Mouse (Mus musculus) cerebellum, adult 8-10 months (tissue): ENCODE measurements around the gene Sema4d.
"Not testable (repeated sequence)": the region's sequence is repeated elsewhere in the genome, so short reads cannot be mapped to it uniquely, and the experiment has no call there.

Experiments
- DNase-seq: peaks from one replicate; pipeline ENCODE4 v3.0.0; 2022

Gene Sema4d

DNA sequence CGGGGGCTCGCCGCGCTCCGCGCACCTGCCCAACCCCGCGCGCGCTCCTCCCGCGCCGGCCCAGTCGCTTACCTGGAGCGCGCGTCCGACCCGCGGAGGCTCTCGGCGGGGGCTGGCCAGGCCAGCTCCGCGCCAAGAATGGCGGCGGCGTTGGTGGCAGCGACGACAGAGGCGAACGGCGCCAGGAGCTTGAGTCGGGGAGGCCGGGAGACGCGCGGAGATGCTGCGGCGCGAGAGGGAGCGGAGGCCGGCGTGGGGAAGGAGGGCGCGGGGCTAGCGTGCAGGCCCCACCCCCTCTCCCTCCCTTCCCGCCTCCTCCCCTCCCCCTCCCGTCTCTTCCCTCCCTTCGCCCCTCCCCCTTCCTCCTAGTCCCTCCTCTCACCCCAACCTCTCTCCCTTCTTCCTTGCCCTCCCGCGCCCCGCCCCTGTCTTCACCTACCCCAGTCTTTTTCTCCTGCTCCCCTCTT is at the start of gene Sema4d:
Gene Sema4d, minus strand, starts transcription at position 323 of the 467 bp plus-strand sequence.
- DNase-seq: peak; percentile 73

DNA sequence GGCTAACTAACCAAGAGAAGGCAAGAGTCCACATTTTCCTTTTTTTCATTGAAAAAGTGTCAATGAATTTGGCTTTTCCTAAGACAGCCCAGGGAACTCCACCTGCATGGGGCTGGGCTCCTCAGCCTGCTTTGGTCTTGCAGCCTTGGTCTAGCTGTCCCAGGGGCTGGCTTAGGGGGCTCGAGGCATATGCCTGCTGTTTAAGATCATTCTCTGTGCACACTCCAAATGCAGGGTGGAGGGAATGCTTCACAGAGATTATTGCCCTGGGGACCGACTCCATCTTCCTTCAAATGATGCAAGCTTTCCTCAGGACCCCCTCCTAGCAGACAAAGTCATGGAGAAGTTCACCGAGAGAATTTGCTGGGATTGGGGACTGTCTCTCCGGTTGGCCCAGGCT is 49.8 kb upstream of the Sema4d start:
- no peak for DNase-seq

DNA sequence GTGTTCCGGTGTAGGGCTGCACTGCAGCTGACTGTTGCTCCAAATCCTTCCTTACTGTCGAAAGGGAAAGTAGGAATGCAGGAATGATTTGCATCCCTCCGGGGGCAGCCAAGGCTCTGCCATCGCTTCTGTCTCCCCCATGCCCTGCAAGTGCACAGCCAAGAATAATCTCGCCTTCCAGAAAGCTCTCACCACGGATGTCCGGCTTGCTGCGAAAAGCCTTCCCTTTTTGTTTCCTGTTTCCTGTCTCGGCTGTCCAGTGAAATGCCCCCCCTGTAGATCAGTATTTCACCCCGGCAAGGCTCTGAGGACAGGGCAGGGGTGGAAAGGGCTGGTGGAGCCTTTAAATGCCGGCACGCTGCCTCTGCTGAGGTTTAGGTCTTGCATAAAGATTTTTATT is 49.2 kb upstream of the Sema4d start:
- no peak for DNase-seq

DNA sequence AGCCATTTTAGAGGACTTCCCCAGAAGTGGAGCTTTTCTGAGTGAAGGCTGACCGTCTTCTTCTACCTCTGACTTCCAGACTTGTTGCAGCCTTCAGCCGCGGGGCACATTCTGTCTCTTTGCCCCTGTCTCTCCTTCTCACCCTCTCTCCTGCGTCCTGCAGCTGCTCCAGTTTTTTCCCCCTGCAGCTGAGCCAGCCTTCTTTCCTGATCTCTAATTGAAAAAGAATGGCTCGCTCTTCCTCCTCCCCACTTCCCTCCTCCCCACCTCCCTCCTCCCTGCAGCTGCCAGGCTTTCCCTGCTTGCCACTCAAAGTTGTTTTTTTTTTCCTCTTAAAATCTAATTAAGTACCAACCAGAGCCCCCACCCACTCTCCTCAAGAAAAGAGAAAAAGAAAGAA is 48.6 kb upstream of the Sema4d start:
- no peak for DNase-seq

DNA sequence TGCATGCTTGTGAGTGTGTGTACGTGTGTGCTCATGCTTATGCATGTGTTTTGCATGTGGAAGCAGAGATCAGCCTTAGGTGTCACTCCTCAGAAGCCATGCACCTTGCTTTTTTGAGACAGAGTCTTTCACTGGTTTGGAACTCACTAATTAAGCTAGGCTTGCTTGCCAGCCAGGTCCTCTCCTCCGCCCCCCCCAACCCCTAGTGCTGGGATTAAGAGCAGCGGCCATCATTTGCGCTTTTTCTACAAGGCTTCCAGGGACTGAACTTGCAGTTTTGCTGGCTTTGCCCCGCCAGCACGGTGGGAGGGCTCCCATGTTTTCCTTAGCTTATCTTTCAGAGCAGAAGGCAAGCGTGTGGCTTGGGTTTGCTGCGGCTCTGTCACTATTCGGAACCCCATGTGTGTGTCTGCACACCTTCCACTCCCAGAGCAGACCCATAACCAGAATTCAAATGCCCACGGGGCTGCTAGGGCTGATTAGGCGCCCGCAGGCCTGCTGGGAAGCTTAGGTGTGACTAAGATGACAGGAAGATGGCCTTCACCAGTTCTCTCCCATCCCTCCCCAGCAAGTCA is 48.1 kb upstream of the Sema4d start:
- no peak for DNase-seq

DNA sequence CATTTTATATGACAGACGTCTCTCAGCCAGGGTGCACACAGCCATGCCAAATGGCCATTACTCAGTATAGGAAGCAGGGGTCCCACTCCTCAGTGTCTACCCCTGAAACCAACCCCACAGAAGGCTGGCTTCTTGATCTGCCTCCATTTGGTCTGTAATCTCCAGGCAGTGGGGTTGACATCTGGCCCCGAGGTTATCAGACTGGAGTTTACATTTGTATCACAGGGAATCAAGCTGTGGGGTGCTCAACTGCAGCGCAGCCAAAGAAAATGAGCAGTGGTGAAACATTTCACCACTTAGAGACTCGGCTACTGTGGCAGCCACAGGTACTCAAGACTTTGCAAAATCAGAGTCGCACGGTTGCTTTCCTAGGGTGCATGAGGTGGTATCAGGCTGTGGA is 47.2 kb upstream of the Sema4d start:
- DNase-seq: no peak

DNA sequence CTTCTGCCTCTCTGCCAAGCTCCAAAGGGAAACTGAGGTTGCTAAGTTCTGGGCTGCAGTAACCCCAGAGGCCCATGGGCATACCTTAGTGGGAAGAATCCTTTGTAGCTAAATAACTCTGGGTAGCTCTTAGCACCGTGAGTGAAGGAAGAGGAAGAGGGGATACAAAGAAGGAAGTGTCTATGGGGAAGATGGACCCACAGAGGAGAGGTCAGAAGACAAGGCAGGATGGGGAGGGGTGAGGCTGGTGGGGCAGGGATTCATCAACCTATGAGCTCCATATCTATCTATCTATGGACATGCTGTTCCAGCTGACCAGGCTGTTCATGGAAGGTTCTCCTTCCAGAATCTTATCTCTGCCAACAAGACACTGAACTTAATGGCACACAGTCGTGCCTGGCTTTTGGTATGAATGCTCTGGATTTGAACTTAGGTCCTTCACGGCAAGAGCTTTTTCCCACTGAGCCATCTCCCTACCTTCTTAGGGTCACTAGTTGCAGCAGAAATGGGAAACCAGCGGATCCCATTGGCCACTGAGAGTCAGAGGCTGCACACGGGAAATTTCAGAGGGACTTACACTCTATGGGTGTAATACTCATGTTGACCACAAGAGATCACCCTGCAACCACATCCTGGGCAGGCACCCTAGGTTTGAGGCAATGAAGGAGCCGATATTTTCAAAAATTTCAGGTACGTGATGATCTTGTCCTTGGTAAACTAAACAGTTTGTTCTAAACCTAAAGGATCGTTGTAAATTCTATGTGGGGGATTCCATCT is 45.9 kb upstream of the Sema4d start:
- DNase-seq: no peak

DNA sequence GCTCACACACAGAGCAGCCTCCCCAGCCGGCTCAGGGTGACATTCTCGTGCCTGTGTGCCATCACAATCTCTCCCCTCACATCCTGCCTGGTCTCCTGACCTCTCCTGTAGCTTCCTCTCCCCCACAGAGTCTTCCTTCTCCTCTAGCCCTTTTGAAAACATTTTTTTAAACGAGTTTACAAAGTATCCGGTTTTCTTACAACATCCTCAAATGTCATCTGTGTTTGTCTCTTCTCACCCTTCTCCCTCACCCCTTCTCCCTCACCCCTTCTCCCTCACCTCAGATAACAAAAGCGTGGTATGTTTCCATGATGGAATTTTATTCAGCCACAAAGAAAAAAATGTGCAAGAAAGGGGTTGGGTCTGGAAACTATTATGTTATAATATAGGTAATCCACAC is 43.9 kb upstream of the Sema4d start:
- DNase-seq: no peak

DNA sequence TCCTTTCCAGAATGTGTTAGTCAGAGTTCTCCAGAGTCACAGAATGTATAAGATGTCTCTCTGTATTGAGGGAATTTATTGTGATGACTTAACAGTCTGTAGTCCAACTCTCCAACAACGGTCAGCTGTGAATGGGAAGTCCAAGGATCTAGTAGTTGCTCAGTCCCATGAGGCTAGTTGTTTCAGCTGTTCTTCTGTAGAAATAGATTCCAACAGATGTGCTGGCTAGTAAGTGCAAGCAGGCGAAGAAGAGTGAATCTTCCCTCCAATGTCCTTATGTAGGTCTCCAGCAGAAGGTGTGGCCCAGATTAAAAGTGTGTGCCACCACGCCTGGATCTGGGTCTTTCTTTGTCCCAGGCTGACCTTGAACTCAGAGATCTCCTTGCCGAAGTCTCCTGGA is 41.7 kb upstream of the Sema4d start:
- DNase-seq: not testable (repeated sequence)

DNA sequence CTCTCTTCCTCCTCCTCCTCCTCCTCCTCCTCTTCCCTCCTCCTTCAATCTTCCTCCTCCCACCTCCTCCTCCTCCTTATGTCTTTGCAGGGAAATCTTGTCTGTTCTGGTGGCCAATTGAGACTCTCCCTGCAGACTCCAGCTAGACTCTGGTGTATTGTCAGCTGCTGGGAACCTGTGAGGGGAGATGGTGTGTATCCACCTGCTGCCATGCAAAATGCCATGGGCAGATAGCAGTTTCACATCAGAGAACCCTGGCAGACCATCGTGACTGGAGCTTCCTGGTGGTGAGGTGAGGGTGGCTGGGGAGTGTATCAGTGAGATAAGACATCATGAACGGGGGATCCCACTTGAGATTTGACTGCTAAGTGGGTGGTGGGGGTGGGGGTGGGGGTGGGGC is 41.0 kb upstream of the Sema4d start:
- DNase-seq: no peak

DNA sequence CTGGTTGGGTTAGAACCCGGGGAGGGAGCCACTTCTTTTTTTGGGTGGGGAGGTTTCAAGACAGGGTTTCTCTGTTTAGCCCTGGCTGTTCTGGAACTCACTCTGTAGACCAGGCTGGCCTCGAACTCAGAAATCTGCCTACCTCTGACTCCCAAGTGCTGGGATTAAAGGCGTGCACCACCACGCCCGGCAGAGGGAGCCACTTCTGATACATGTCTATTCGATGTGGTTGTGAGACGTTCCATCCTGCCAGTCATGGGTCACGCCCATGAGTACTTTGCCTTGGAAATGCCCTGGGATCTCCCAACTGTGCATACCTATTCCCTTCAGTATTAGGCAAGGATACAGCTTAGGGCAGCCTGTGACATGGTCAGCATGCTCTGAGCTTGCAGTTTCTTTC is 40.5 kb upstream of the Sema4d start:
- peak; percentile 47 for DNase-seq

DNA sequence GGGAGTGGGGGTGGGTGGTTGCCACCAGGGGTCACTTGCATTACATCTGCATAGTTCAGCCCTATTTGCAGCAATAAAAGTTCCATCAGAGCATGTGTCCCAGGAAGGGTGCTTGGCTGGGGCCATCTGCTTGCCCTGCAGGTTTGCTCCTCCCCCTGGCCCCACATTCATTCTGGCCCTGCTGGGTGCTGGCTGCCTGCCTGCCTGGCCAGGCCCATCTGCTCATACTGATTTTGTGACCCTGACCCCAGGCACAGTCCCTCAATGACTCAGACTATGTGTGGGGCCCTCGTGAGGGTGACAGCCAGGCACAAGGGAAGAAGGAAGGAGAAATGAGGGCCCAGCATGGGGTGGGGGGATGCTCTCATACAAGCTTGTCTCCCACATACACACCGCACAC is 40.1 kb upstream of the Sema4d start:
- peak; percentile 90 for DNase-seq

DNA sequence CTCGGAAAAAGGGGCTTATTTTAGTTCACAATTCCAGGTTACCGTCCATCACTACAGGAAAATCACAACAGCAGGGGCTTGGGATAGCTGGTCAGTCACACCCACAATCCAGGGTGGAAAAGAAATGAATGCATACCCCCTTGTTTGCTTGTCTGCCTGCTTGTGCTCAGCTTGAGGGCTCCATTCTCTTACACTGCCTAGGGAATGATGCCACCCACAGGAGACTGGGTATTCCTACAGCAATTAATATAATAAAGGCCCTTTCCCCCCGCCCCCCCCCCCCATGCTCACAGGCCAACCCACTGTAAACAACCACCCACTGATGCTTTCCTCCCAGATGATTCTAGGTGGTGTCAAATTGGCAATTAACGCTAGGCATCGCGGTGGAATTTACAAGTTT is 38.9 kb upstream of the Sema4d start:
- no peak for DNase-seq

DNA sequence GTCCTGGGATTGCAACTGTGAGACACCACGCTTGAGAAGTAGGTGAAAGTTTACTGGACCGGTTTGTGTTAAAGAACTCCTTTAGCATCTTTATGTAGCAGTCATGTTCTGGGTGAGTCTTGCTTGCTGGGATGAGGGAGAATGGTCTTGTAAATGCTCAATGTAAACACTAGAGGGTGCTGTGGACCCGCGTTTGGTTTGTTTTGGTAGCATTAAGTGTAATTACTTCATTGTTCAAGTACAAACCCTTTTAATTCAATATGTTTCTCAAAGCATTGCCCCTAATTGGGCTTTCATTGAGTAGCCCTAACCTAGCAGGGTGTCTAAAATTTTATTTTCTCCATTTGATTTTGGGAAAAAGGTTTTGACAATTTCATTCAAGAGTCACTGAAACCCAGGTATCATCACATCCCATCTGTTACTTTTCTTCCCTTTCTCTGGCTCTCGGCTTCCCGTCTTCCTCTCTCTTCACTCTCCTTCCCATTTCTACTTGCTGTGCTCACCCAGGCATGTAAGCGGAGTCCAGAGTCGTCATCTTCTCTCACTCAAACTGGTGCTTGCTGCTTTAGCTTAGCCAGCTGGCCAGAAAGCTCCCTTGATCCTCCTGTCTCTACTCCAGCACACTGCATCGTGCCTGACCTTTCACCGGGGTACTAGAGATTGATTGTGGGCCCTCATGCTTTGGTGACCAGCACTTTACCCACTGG is 37.4 kb upstream of the Sema4d start:
- DNase-seq: peak; percentile 70

DNA sequence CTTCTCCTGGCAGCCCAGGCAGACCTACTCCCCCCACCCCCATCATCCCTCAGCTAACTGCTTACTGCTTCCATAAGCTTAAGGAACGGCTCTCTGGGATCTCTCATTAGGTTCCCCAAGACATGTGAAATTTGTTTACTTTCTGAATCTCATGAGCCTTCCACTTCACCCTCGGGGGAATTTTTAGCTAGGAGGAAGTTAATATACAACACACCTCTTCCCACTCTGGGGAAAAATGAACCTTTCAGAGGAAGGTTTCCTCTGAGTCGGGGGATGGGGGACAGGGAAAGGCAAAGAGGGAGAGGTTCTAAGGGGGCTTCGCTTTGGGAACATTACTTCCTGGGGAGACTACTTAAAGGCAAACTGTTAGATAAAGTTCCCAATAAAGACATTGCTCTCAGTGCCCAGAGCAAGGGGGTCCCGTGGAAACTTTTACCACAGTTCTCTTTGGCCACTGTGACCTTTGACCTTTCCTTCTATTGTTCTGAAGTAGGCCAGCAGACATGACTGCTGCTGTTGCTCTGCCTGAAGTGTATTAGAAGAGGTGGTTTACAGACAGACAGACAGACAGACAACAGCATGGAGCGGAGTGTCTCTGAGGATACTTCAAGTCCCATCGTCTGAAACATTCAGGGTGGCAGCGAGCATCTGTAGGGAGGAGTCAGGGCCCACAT is 30.4 kb upstream of the Sema4d start:
- DNase-seq: no peak

DNA sequence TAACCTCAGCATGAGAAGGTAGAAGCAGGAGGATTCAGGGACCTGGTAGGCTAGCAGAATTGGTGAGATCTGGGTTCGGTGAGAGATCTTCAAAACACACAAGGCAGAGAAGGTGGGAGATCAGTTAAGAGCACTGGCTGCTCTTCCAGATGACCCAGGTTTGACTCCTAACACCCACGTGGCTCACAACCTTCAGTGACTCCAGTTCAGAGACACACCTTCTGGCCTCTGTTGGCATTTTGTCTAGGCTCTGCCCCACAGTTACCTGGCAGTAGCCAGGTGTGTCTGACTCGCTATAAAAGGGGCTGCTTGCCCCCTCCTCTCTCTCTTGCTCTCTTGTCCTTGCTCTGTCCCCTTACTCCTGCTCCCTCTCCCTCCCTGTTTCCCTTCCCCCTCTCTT is 28.4 kb upstream of the Sema4d start:
- no peak for DNase-seq

DNA sequence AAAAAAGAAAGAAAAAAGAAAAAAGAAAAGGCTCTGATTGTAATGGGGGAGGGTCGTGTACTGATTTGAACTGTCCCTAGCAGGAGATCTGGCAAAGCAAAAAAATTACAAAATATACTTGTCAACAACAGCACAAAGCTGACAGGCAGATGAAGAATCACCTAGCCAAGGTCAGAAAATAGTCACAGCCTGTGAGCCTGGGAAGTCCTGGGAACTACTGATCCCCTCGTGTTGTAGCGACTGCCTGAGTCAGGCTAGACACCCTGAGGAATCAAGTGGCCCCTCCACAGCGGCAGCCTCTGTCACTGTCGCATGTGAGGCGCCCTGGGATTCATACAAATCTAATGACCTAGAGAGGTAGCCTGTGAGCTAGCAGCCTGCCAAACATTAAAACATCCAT is 25.8 kb upstream of the Sema4d start:
- no peak for DNase-seq

DNA sequence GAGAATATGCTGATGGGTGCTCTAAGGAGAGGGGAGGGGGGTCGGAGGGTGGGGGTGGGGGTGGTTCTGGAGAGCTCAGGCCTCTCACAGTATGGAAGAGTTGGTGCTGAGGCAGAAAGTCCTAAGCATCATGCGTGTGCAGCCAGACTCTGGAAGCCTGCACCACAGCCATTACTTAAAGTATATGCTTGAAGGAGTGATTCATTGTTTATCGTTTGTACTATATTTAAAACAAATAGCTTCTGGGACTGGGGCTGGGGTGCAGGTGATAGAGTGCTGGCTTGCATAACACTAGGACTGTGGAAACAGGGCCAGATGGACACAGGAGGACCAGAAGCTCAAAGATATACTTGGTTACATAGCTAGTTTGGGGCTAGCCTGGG is 25.4 kb upstream of the Sema4d start:
- no peak for DNase-seq

DNA sequence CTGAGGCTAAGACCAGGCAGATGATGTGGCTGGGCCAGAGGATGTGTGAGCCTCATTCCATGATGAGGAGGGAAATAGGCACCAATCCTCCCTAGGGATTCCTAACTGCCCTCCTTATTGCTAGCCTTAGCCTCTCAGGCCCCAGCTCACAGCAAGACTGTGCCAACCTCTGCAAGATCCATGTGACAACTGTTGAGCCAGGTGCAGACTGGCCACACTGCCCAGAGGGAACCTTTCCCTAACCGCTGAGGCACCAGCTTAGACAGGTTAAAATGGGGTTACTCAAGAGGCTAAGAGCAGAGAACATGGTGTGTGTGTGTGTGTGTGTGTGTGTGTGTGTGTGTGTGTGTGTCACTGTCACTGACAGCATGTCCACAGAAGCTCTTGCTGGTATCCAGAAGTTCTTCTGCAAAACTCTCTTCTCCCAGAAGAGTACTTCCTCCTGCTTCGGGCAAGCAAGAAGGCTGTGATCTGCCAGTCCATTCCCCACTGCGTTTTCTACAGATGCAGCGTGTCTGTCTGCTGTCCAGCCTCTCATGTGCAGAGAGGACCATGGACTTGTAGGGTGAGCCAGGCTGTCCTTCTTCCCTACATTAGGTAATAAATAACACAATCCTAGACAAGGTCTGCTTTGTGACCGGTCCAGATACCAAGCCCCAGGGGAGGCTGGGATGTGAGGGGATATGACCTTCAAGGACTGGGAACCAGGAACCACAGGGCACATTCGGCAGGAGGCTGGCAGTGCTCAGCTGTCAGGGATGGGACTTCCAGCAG is 24.8 kb upstream of the Sema4d start:
- no peak for DNase-seq

DNA sequence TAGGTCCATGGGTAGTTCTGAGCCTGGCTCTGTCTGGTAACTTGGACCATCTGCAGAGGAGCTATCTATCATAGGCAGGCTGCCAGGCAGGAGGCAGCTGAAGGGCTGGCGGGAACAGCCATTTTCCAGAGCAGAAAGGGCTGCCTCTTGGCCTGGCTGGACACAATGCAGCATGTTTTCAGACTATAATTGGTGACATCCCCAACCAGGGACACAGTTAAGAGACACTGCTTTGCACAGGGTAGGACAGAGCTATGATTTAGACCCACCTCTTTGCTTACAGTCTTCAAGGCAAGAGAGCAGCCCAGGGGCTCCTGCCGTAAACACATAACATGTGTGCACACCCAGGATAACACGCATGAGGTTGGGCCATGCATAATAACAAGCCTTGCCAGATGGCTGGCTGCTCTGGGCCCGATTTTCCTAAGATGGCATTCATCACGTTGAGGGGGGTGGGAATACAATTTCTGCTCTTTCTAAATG is 23.1 kb upstream of the Sema4d start:
- DNase-seq: peak; percentile 68

DNA sequence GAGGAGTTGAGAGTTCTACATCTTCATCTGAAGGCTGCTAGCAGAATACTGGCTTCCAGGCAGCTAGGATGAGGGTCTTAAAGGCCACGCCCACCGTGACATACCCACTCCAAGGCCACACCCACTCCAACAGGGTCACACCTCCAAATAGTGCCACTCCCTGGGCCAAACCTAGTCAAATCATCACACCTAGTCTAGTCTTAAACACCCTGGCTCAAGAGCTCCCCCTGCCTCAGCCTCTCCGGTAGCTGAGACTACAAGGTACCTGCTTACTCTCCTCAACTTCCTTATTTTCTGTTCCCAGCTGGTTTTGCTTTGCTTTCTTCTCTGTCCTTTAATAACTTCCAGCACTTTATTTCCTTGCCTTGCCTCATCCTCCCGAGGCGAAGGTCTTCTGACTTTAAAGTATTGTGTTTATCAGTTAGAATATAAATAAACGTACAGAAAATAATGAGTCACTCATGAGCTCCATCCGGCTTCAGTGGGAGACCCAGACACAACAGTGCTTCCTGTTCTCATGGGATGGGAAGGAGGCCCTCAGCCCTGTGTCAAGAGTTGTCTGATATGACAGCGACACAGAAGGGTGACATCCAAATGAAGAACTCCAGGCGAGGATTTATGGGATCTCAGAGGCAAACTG is 22.4 kb upstream of the Sema4d start:
- DNase-seq: no peak

DNA sequence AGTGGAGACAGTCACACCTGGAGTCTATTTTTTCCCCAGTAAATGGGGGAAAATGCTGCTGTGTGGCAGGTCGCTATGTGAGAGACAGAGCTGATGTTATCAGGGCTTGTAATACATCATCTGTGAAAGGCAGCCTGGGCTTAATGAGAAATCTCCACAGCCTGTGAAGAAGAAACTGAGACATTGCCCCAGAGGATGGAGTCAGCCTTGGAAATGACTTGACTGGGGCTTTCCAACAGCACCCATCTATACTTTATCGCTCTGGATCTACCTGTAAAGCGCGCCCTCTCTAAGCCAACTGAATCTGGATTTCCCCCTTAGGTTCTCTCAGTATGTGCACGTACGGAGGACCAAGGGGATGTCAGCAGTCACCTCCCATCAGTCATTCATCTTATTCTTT is 21.1 kb upstream of the Sema4d start:
- DNase-seq: no peak
